In the genomic region with DNA sequence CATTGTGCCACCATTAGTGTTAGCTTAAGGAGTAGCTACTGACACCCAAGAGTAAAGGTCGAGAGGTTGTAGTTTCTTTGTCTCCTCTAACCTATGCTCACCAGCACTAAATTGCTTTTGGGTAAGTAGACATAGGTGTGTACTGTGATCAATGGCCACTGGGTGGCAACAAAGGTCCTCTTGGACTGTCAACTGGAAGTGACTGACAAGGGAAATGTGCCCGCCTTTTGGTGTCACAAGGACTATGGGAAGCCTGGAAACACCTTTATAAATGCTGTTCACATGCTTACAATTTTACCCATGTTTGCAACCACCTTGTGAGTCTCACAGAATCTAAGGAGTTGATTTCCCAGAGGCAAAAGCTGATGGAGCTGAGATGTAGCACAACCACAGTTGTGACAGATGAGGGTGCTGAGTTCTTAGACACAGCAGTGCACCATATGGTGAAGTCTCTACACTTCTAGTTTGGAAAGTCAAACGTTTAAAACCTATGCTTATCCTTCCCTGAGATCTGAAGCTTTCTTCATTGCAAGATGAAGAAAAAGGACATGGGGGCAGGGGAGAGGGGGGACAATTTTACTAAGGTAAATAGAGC, we compare ENCODE assay signal across 7 mouse cellular contexts.
DNase-seq lines count a peak whose midpoint lies in the region; ATAC-seq and TF ChIP-seq lines count a peak whose summit lies in the region.

No protein-coding gene starts in this region.

- no peaks in the 10 kb centered on the region for H3K27me3 ChIP-seq in neural tube, embryonic 11.5 days (ENCODE audit: control insufficient read depth, insufficient read depth, low read length)
- H3K27me3 ChIP-seq in embryonic facial prominence, embryonic 11.5 days (ENCODE audit: control insufficient read depth, insufficient read depth, low read length), result no peaks in the 10 kb centered on the region
- no peaks in the 10 kb centered on the region for H3K27me3 ChIP-seq in intestine, postnatal 0 days (replicated peaks; ENCODE audit: control insufficient read depth, insufficient read depth, low read length)
- H3K27me3 ChIP-seq in liver, postnatal 0 days (ENCODE audit: insufficient read depth, low read length), result no peaks in the 10 kb centered on the region
- H3K27me3 ChIP-seq in stomach, embryonic 15.5 days (replicated peaks), result no peaks in the 10 kb centered on the region

- H3K4me1 ChIP-seq in neural tube, embryonic 11.5 days (ENCODE audit: control insufficient read depth, insufficient read depth, low read length), result no peaks in the 10 kb centered on the region
- no peaks in the 10 kb centered on the region for H3K4me1 ChIP-seq in embryonic facial prominence, embryonic 11.5 days (ENCODE audit: control insufficient read depth, insufficient read depth, low read length)
- H3K4me1 ChIP-seq in intestine, postnatal 0 days (replicated peaks; ENCODE audit: control insufficient read depth, insufficient read depth, low read length), result no peaks in the 10 kb centered on the region
- peaks cover 15% of the 10 kb centered on the region for H3K4me1 ChIP-seq in liver, postnatal 0 days (ENCODE audit: insufficient read depth)
- no peaks in the 10 kb centered on the region for H3K4me1 ChIP-seq in stomach, embryonic 15.5 days

- H3K4me2 ChIP-seq in neural tube, embryonic 11.5 days (ENCODE audit: low read depth), result no peak overlapping the region
- no peak overlapping the region for H3K4me2 ChIP-seq in embryonic facial prominence, embryonic 11.5 days (ENCODE audit: low read depth, low read length)
- H3K4me2 ChIP-seq in intestine, postnatal 0 days (replicated peaks; ENCODE audit: low read depth), result no peak overlapping the region
- no peak overlapping the region for H3K4me2 ChIP-seq in liver, postnatal 0 days (ENCODE audit: low read depth, low read length)
- no peak overlapping the region for H3K4me2 ChIP-seq in stomach, embryonic 15.5 days

- 42% methylated on average over 3 of the region's 3 CpGs for WGBS in neural tube, embryonic 11.5 days
- WGBS in embryonic facial prominence, embryonic 11.5 days, result 34% methylated on average over 3 of the region's 3 CpGs
- WGBS in intestine, postnatal 0 days, result 28% methylated on average over 3 of the region's 3 CpGs
- WGBS in liver, postnatal 0 days (ENCODE audit: insufficient replicate concordance), result 17% methylated on average over 3 of the region's 3 CpGs
- 30% methylated on average over 3 of the region's 3 CpGs for WGBS in stomach, embryonic 15.5 days

- no peak overlapping the region for H3K27ac ChIP-seq in neural tube, embryonic 11.5 days (ENCODE audit: low read depth, low read length)
- no peak overlapping the region for H3K27ac ChIP-seq in embryonic facial prominence, embryonic 11.5 days (replicated peaks; ENCODE audit: low read depth, low read length)
- H3K27ac ChIP-seq in intestine, postnatal 0 days (ENCODE audit: low read depth, low read length), result no peak overlapping the region
- H3K27ac ChIP-seq in liver, postnatal 0 days (ENCODE audit: low read depth), result no peak overlapping the region
- no peak overlapping the region for H3K27ac ChIP-seq in stomach, embryonic 15.5 days

- no peaks in the 10 kb centered on the region for H3K36me3 ChIP-seq in neural tube, embryonic 11.5 days (ENCODE audit: control insufficient read depth, insufficient read depth, low read length)
- H3K36me3 ChIP-seq in embryonic facial prominence, embryonic 11.5 days (replicated peaks; ENCODE audit: control insufficient read depth, insufficient read depth, low read depth, low read length), result no peaks in the 10 kb centered on the region
- no peaks in the 10 kb centered on the region for H3K36me3 ChIP-seq in intestine, postnatal 0 days (ENCODE audit: control insufficient read depth, insufficient read depth)
- H3K36me3 ChIP-seq in liver, postnatal 0 days (replicated peaks; ENCODE audit: insufficient read depth, low read length), result no peaks in the 10 kb centered on the region
- H3K36me3 ChIP-seq in stomach, embryonic 15.5 days, result no peaks in the 10 kb centered on the region

- no peak overlapping the region for H3K9ac ChIP-seq in neural tube, embryonic 11.5 days (ENCODE audit: low read length)
- no peak overlapping the region for H3K9ac ChIP-seq in embryonic facial prominence, embryonic 11.5 days (replicated peaks; ENCODE audit: low read length)
- no peak overlapping the region for H3K9ac ChIP-seq in intestine, postnatal 0 days (ENCODE audit: low read depth, low read length)
- H3K9ac ChIP-seq in liver, postnatal 0 days (replicated peaks), result no peak overlapping the region
- H3K9ac ChIP-seq in stomach, embryonic 15.5 days, result no peak overlapping the region

- TF ChIP-seq CTCF in intestine, postnatal 0 days (IDR thresholded peaks at IDR 0.05; ENCODE audit: low read depth), result peak; percentile 71
- peak; percentile 76 for TF ChIP-seq CTCF in liver, postnatal 0 days (IDR thresholded peaks at IDR 0.05; ENCODE audit: low read depth)

- no peaks in the 10 kb centered on the region for H3K9me3 ChIP-seq in neural tube, embryonic 11.5 days (ENCODE audit: control insufficient read depth, low read length)
- H3K9me3 ChIP-seq in embryonic facial prominence, embryonic 11.5 days (replicated peaks; ENCODE audit: control insufficient read depth, low read length), result no peaks in the 10 kb centered on the region
- no peaks in the 10 kb centered on the region for H3K9me3 ChIP-seq in intestine, postnatal 0 days (ENCODE audit: control insufficient read depth)
- H3K9me3 ChIP-seq in liver, postnatal 0 days (ENCODE audit: low read length), result no peaks in the 10 kb centered on the region
- H3K9me3 ChIP-seq in stomach, embryonic 15.5 days, result no peaks in the 10 kb centered on the region

- no peak for DNase-seq in neural tube, embryonic 11.5 days (ENCODE audit: low spot score)
- no peak for DNase-seq in neural tube, embryonic 10.5 days (ENCODE audit: extremely low spot score, low spot score)
- peak; percentile 32 to 43 for DNase-seq in adrenal gland, postnatal 36 days
- peak; percentile 64 for DNase-seq in embryonic facial prominence, embryonic 11.5 days (ENCODE audit: low spot score)
- DNase-seq in liver, postnatal 0 days, result peak; percentile 53

- no peak overlapping the region for H3K4me3 ChIP-seq in neural tube, embryonic 11.5 days (ENCODE audit: low read depth, low read length)
- no peak overlapping the region for H3K4me3 ChIP-seq in embryonic facial prominence, embryonic 11.5 days (ENCODE audit: low read depth, low read length)
- no peak overlapping the region for H3K4me3 ChIP-seq in intestine, postnatal 0 days (ENCODE audit: low read depth, low read length)
- H3K4me3 ChIP-seq in liver, postnatal 0 days (ENCODE audit: low read depth, low read length), result no peak overlapping the region
- H3K4me3 ChIP-seq in stomach, embryonic 15.5 days (replicated peaks), result no peak overlapping the region

- no peak for TF ChIP-seq EP300 in liver, postnatal 0 days (IDR thresholded peaks at IDR 0.05; ENCODE audit: low read depth)

- 0 out of 2 replicates have a peak, but pooled peaks have one; percentile 55 for ATAC-seq in neural tube, embryonic 11.5 days (ENCODE audit: insufficient read depth, low FRiP score, low TSS enrichment)
- no peak for ATAC-seq in embryonic facial prominence, embryonic 11.5 days (replicated peaks; ENCODE audit: insufficient number of reproducible peaks, low FRiP score, low TSS enrichment, low read depth)
- ATAC-seq in intestine, postnatal 0 days, result no peak
- ATAC-seq in liver, postnatal 0 days, result peak; percentile 35; the same call in 1 of the 2 replicates
- ATAC-seq in stomach, embryonic 15.5 days (ENCODE audit: insufficient read depth, low FRiP score, low read depth), result peak; percentile 53; the same call in 1 of the 2 replicates

Comparison
In these comparisons a context has a peak if more than half of its experiments do, and no peak if none do; other contexts are left out.
1. ATAC-seq: peak in neural tube, embryonic 11.5 days (single experiment), liver, postnatal 0 days (single experiment) and stomach, embryonic 15.5 days (single experiment); none in embryonic facial prominence, embryonic 11.5 days (single experiment) and intestine, postnatal 0 days (single experiment).
2. DNase-seq: peak in adrenal gland, postnatal 36 days (2 of 2), embryonic facial prominence, embryonic 11.5 days (single experiment) and liver, postnatal 0 days (single experiment); none in neural tube, embryonic 11.5 days (single experiment) and neural tube, embryonic 10.5 days (single experiment).